Mouse (Mus musculus): Measurements from ENCODE around the gene Wdr82.
A peak's percentile ranks its signal among the peaks of the same experiment; 100 is the strongest.

Wdr82 gene

DNA sequence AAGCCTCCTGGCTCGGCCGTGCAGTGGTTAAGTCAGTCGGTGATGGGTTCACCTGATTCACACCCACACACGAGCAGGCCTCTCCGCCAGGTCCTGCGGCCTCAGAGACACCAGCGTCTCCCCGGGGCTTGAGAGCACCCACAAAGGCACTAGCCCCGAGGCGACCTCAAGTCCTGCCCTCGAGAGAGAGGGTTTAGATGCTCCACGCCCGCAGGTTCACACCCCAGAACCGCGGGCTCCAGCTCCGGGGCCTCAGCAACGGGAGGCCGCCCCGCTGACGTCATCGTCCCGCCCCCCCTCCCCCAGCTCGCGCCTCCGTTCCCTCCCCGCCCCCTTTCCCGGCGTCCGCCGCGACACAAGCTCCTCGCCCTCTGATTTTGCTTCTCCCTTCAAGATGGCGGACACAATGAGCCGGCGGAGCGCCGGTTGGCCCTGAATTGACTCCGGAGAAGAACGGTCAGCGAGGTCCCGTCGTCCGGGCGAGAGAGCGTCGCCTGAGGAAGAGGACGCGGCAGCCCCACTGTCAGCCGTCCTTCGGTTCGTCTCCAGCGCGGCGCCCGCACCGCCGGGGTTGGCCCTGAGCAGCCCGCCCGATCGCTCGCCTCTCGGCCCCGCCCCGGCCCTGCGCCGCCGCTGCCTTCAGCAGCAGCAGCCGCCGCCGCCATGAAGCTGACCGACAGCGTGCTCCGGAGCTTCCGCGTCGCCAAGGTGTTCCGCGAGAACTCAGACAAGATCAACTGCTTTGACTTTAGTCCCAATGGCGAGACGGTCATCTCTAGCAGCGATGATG lies at the start of gene Wdr82:
Gene Wdr82 (plus strand): TSS at position 373 of the 790 bp plus-strand sequence.
- DNase-seq (ENCODE audit: low spot score) = peak; percentile 92

DNA sequence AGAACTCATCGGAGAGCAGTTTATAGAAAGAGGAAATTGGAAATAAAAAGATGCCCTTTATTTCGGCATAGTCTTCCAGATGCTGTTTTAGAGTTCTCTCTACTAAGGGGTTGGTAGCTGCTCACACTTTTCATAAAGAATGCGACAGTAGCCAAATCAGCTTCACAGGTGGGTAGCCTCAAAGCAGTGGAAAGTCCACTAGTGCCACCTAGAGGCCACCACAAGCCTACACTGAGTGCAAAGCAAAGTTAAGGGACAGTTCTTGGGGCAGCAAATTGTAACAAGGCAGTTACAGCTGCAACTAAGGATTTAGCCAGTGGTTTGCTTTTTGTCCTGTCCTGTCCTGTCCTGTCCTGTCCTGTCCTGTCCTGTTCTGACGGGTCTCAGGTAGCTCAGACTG lies 47.1 kb upstream of the Wdr82 start:
- peak; percentile 7 for DNase-seq (ENCODE audit: low spot score)

DNA sequence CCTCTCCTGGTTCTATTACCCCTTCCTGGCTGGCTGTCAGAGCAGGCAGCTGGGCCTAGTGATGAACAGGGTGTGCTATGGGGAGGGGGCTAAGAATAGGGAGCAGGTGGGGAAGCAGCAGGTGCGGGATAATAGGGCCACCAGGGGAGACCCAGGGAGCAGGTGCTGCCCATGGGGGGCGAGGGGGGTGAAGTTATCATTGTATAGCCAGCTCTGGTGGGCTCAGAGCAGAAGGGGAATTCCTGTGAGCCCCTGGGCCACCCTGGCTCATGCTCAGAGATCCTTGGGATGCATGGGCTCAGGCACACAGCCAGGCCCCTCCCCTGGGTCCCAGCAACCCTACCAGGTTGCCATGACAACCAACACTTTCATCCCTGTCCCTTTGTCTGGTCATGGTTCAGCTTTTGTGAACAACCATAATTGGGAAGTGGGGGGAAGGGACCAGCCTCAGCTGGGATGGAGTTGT lies 43.9 kb upstream of the Wdr82 start:
- DNase-seq (ENCODE audit: low spot score) = no peak

DNA sequence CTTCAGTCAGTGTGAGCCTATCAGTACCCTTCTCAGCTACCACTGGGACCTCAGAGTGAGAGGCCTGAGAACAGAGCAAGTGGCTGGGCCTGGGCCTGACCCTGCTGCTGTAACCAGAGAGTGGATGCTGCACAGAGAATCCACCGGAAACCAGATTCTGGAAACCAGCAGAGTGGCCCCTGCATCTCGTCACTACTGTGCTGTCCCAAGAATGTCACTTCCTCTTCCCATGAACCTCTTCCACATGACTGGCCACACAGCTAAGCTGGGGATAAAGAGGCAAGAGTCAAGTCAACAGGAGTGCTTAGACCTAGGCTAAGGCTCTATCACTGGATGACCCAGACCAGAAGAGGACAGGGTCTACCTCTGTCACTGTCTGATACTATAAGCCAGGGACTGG lies 41.7 kb upstream of the Wdr82 start:
- no peak for DNase-seq (ENCODE audit: low spot score)

DNA sequence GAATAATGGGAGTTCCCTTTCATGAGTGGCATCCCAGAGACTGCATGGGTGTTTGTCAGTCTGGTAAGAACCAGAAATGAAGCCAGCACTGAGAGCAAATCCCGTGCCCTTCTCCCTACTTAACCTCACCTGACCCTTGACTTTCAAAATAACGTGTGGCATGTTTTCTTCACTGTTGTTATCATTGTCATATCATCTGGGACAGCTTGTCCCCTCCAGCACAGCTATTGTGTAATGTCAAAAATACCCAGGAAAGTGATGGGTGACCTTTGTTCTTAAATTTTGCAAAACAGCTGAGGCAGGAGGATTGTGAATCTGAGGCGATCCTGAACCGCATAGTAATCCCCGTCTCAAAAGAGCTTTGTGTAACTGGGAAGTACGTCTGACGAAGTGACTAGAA lies 40.5 kb upstream of the Wdr82 start:
- no peak for DNase-seq (ENCODE audit: low spot score)

DNA sequence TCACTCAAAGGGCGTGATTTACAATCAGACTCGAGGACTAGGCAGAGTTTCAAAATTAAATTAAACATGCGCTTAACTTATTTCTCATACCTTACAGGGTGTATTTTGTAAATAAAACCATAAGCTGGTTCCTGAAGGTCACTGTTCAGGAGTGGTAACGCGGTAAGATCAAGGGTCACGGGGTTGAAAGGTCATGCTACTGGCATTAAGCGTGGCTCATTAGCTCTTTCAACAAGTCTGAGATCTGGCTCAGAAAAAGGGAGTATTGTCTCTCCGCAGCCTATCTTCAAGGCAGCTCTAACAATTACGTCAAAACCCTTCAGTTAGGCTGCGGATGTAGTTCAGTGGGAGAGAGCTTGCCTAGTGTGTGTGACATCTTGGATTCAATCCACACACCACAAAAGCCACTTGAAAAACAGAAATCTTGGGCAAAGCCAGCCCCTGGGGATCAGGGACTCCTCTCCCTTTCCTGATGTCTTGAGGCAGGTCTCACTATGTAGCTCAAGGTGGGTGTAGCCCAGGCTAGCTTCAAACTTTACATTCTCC lies 33.0 kb upstream of the Wdr82 start:
- DNase-seq (ENCODE audit: low spot score) = no peak

DNA sequence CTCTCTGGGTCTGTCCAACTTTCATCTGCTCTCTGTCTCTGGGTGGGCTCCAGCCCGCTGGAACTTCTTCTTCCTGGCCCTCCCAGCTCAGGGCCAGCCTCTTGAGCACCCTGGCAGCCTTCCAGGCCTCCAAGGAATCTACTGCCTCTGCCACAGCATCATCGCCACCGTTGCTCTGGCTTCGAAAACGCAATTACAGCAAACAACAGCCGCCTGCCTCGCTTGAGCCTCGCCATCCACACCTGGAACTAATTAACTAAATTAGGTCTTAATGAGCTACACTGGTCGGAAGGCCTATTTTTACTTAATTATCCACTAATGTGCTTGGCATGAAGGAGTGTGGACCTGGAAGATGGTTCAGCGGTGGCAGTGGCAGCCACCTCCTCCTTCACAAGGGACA lies 31.0 kb upstream of the Wdr82 start:
- DNase-seq (ENCODE audit: low spot score) = no peak

DNA sequence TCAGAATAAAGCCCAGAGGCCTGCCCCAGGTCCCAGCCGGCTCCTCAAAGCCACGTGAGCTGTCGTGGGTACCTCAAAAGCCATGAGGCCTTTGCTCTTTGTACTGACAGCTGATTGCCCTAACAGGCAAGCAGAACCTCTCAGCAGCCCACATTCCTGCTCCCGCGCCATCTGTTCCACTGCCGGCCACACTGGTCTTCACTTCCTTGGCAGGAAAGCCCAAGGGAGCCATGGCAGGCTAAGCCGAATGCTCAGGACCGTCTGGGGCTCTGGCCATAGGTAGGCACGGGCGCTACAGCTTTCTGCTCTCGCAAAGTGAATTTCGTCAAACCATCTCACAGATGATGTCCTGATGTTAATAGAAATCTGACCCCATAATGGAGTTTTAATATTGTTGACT lies 28.8 kb upstream of the Wdr82 start:
- DNase-seq (ENCODE audit: low spot score) = no peak

DNA sequence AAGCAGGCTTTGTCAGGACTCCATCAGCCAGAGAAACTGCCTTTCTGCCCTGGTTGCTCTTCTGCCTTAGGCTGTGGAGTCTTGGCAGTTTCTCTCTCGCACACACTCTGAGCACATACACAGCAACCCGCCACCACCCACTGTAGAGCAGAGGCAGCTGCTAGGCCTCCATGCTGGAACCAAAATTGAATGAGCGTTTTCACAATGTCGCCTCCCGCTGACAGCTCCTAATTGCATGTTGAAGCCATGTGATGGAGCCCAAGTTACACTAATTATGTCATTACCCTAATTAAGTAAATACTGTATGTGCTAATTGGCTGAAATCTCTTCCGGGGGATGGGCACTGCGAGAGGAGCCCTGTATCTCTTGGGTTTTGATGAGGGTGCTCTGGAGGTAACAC lies 26.6 kb upstream of the Wdr82 start:
- DNase-seq (ENCODE audit: low spot score) = no peak

DNA sequence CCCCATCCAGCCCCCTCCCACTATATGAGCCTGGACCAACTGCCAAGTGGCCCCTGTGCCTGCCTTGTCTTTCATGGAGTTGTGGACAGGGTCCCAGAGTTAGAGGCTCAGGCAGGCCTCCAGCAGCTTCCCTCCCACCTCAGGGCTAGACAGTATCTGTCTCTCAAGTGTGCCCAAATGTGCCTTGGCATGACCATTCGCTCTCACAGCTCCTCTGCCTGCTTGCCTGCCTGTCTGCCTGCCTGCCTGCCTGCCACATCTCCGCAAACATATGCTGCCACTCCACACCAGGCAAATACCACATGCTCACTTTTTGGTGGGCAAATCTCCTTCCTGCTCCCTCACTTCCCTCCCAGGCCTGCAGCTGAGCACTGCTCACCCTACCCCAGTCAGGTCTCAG lies 25.1 kb upstream of the Wdr82 start:
- no peak for DNase-seq (ENCODE audit: low spot score)

DNA sequence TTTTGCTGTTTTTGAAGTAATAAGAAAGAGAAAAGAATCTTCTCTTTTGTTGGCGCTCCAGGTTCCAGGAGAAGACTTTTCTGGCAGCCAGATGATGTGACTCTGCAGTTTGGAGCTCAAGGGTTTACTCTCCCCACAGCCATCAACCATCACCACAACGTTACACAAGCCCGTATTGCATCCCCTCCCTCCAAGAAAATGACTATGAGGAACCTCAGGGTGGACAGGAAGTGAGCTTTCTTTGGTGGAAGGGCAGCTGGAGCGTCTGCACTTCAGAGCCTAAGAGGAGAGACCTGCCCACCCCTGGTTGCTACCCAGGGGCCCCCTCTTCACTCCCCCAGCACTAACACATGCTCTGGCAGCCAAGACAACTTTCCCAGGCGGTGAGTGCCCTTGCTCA lies 23.4 kb upstream of the Wdr82 start:
- DNase-seq (ENCODE audit: low spot score) = no peak

DNA sequence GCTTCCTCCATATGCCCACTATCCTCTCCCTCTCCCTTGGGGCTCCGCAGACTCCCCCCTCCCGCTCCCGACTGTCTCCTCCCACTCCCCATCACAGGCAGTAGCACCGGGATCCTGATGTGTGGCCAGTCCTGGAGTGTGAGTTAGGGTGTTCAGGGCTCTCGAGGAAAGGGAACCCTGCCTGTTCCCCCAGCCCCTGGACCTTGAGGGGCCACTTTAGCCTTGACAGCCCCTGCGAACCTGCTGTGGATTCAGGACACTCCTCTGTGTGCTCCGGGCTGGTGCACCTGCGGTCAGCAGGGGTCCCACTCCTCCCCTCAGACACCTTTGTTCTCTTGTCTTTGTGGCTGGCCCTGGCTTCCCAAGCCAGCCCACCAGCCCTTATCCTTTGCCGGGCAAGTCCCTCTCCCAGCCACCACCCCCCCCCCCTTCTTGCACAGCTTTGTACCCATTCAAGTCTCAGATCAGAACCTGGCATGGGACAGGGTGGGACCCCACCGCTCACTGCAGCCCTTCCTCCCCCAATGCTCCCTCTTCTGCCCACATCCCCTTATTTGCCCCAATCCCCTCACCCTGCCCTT lies 22.8 kb upstream of the Wdr82 start:
- no peak for DNase-seq (ENCODE audit: low spot score)

DNA sequence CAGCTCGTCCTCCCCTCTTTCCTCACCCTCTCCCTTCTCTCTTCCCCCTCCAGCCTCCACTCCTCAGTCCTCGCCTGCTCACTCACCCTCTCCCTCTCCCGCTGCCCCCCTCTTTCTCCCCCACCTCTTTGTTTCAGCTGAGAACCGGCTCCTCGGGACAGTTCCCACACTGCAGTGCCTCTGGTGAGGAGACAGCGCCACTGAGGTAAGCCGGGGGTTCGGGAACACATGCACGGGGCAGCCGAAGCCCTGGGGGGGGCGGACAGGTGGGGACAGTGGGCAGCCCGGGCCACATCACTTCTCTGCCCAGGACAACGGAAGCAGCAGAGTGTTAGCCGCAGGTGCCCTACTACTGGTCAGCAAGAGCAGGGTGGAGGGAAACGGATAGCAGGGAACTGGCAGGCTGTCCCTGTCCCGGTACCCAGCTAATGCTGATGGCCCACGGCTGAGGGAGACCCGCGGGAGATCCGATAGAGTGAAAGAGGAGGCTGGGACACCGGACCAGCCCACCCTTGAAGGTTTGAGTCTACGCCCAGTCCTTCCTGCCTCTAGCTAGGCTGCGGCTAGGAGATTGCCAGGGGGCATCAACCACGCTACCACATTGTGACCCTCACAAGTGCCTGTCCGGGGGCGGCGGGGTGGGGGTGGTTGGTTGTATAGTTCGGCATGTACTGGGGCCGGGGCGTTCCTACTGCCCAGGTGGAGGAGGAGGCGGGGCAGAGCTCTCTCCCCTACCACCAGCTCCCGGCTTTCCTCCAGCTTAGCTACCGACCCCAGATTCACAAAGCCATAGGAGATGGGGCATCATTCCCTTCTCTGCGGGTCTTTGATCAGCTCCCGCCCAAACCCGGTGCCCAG lies 22.0 kb upstream of the Wdr82 start:
- DNase-seq (ENCODE audit: low spot score) = no peak

DNA sequence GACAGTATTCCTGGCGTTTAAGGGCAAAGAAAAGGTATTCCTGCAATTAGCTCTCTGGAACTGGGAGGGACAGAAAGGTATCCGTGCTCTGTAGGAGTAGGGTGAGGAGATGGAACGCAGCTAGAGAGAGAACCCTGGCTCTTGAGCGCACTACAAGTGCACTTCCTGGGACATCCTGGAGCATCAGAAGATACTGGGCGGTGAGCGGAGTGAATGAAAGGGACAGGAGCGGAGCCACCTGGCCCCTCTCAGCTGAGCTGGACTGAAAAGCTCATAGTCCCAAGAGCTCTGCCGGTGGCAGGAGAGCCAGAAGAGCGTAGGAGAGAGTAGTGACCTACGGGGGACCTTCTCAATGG lies 21.4 kb upstream of the Wdr82 start:
- no peak for DNase-seq (ENCODE audit: low spot score)

DNA sequence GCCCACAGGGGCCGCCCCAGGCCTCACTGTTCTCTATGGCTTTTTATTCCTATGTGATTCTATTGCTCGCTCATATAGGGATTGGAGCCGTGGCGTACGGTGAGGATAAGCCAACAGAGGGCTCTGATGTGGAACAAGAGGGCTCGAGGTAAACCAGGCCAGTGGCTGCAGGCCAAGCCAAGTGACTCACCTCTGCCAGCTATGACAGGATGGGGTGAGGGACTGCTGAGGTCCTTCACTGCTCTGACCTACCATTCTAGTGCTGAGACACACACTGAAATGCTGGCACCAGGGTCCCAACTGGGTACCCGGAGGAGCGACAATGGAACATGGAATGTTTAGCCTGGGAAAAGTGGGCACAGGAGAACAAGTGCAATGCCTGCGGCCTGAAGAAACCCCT lies 16.6 kb upstream of the Wdr82 start:
- DNase-seq (ENCODE audit: low spot score) = no peak

DNA sequence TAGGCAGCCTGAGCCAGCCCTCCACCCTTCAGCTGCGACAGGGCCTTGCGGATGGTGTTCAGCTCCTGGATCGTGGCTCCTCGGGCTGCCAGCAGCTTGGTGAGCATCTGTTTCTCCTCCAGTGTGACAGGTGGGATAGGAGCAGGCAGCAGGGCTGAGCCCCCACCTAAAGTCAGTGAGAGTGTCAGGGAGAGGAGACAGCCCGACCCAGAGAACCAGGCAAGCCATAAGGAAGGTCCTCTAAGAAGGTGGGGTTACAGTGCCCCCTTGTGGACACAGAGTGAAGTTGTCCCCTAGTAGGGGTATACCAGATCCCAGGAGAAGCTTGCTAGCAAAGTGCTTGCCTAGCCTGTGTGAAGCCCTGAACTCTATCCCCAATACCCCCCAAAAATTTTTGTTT lies 14.3 kb upstream of the Wdr82 start:
- DNase-seq (ENCODE audit: low spot score) = peak; percentile 62

DNA sequence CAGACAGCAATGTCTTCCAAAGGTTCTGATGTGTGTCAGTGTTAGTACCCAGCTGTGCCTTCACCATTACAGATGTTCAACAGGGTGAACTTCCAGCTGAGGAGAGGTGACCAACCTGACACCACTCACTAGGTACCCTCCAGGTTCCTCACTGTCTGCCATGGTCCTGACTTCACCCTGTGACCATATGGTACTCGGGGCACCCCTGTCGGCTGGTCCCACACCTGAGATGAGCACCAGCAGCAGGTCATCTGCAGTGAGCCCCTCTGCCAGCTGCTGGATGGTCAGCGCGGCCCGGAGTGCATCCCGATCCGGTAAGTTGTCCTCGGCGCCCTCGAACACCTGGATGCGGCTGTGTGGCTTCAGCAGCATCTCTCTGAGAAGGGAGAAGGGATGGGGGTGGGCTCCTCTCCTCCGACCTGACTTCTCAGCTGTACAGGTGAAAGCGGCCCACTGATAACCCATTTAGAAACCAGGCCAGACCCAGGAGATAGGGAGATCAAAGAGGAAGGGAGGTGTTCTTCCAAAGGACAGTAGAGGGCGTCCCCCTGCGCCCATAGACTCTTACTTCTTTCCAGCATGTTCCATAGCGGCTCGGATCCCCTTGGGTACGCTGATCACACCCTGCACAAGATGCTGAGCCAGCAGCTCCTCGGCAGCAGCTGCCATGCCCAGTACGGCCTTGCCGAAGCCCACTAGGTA lies 13.7 kb upstream of the Wdr82 start:
- DNase-seq (ENCODE audit: low spot score) = no peak

DNA sequence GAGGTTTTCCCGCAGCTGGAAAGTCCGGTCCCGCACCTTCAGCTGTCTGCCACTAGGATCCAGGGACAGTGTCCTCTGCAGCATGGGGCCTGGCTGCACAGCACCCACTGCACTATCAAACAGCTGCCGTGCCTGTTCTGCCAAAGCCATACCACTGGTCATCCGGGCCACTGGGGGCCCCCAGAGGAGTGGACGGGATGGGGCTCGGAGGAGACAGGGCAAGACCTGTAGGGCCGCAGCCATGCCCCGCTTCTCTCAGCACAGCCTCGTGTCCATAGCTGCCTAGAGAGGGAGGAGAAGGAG lies 13.2 kb upstream of the Wdr82 start:
- DNase-seq (ENCODE audit: low spot score) = no peak

DNA sequence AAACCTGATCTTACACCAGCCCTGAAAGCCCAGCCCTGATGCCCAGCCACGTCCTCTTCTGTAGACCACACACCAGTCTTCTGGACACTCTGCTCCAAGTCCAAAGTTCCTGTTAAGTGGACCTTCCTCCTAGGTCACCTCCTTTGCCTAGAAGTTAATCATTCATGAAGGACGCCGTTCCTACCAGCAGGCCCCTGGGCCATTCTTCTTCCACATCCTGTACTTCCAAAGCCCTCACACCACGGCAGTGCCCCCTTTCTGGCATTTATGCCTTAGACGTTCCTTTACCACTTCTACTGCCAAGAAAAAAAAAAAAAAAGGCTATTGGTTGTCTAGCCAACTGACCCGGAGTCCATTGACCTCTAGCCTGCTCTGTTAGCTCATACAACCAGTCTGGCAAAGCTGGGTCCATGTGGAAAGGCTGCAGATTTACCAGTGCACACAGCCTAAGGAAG lies 12.7 kb upstream of the Wdr82 start, which contains the start of gene Glyctk:
Gene Glyctk (minus strand): TSS at position 102 of the 455 bp plus-strand sequence.
- DNase-seq (ENCODE audit: low spot score) = no peak

DNA sequence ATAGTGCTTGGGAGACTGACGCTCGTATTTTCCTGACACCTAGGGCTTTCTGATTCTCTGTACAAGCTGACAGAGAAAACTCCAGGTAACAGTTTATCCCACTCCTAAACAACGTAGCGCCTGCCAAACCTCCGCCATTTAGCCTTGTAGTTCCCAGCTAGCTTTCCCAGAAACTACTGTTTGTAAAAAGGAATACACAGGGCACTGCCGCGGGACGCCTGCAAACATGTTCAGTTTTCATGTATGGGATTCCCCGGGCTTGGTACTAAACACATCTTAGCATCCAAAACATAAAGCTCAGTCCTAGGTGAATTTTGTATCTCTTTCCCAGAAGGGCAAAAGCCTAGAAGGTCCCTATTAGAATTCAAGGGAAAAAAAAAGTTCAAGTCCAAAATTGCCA lies 11.5 kb upstream of the Wdr82 start:
- DNase-seq (ENCODE audit: low spot score) = no peak

DNA sequence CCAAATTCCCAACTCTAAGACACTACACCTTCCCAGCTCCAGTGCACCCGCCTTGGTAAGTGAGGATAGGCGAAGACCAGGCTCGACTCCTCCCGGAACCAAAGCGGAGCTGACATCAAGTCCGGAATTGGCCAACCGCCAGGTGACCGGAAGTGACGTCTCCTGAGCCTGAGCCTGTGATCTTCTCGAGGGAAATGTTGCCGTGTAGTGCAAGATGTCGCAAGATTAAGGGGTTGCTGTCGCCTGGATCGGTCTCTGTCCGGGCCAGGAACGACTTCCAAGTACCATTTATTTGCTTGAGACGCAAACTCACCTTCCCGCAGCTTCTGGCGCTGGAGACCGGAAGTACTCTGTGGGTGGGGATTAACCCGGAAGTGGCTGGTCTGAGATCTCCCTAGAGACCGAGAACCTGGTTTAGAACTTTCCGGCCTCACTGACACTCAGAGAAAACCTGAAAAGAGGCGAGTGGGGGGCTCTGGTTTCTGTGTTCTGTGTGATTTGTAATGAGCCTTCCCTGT lies 10.9 kb upstream of the Wdr82 start:
- DNase-seq (ENCODE audit: low spot score) = peak; percentile 75

DNA sequence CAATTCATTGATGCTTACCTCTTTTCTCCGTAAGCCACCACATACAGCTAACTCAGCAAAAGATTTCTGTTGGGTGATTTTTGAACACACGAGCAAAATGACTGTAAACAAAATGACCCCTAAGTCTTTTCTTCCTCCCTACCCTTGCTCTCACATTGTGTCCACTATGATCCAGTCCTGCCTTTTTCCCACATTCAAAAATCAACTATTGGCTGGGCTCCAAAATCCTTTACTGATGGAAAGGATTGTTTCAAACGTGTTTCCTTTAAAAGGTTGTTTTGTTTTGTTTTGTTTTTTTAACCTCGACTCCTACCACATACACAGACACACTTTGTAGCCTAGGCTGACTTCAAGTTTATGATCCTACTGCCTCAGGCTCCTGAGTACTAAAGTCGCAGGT lies 10.3 kb upstream of the Wdr82 start:
- DNase-seq (ENCODE audit: low spot score) = no peak
